Mouse (Mus musculus): ENCODE results near the gene Tmem163.

DNA sequence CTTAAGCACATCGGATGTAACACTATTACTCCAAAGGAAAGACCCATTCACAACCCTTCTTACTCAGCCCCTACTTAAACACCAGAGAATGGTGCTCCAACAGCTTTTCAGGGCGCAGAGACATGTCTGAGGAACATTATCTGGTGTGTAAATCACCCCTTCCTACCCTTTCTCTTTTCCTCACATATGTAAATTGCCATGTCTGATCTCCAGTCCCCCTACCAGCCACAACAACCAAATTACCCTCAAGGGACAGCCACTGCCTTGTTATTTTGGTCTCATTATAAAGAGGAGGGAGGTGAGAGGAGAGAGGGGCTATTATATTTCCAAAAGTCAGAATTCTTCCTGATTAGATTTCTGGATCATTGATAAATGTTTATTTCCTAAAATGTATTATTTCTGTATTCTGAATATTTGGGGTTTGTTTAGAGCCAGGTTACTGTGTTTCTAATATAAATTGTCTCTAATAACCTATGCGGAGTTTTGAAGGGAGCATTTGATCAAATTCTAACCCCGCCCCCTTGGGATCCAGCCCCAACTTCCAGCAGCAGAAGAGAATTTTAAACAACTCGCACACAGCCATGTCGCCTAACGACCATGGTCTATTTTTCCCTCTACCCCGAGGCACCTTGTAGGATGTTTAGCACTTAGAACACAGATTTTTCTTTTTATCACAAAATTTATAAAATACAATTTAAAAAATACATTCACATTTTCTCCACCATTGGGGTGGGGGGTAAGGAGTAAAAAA, 12.1 kb downstream of the Tmem163 start:
- TF ChIP-seq CTCF (IDR thresholded peaks at IDR 0.05; ENCODE audit: borderline replicate concordance, insufficient read depth, low read length) (no peak), POLR2A (IDR thresholded peaks at IDR 0.05; ENCODE audit: low read depth, low read length) (no peak)

All from embryonic fibroblast, embryonic 13.5 days (primary cell).